Mouse (Mus musculus) neutrophil, adult 65 days (primary cell): ENCODE results near the gene Scin. TPM values are rescaled to one million over a fixed set of nuclear protein-coding genes. Genes with fewer than 3 reads are reported as not detected.

Experiments used
- total RNA-seq: library from RNA; stranded (reverse); gene quantifications from 2 replicates; pipeline ENCODE4 v1.2.4, GENCODE M21; 2023

Gene Scin
- 0.19 and 0.20 TPM in 2 replicates for total RNA-seq

GRCm38 (mm10) chr12:40133573-40134271 is at the start of gene Scin:
TSS of gene Scin (minus strand) at chr12:40134228.

GRCm38 (mm10) chr12:40037876-40038463 is 96.1 kb downstream of the Scin start, which contains the start of gene Arl4a:
TSS of gene Arl4a (minus strand) at chr12:40038025.

Other genes starting within 250 kb of the Scin start
- gene Arl4a, start 96.2 kb downstream of the Scin start, total RNA-seq: 9.4 and 11.9 TPM in 2 replicates
- gene Lsmem1, start 65.3 kb upstream of the Scin start, total RNA-seq: 0.35 and 0.36 TPM in 2 replicates
- 383 and 407 TPM in 2 replicates for gene Ifrd1, start 114.3 kb upstream of the Scin start, total RNA-seq